In the genomic region with DNA sequence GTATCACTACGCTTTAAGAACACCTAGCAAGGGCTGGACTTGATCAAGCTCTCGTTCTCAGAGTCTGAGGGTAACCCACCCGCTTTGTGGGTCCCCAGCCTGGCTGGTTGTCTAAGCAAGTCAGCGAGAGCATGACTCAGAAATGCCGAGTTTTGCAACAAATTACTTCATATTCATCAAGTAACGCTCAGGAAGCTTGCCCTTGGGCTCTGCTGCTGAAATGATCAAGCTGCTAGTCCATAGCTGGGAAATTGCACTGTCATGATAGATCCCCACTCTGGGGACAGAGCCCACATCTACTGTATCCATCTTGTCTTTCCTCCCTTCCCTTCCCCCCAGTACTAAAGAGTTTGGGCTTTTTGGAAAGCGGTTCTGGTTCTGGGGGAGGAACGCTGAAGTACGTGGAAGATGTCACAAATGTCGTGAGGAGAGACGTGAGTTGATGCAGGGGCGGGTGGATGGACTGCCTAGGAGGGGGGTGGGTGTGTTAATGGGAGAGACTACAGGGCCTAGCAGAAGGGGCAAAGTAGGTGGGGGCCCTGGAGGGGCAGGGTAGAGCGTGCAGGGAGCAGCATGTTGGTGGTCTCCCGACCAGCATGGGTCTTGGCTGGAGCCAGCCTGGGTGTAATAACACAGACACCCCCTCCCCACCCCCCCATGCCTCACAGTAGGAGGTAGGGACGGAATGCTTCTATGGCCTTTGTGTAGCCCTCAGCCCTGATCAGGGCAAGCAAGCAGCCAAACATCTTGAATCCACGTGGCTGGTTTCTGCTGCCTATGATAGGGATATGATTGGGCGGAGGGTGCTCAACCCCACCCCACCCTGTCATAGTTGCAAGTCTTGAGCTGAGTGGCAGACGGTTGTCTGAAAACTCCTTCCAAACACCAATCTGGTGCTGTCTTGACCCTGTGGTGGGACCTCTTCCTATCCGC, we compare ENCODE assay signal across 10 mouse cellular contexts. TPM values are rescaled to one million over a fixed set of nuclear protein-coding genes. Genes with fewer than 3 reads are reported as not detected.
DNase-seq lines count a peak whose midpoint lies in the region; ATAC-seq and TF ChIP-seq lines count a peak whose summit lies in the region.
"Had no signal": no experiment of that assay in that cellular context is flagged by ENCODE, and none has a peak within 500 bp of the region (broad histone marks: within the 10 kb centered on the region; RNA-seq: fewer than 3 reads in every experiment).

No protein-coding gene starts in this region.

- intact Hi-C loops in gastrocnemius, adult 2 months (cut with DNase I) = no loop called here

- peaks cover 3% of the 10 kb centered on the region for H3K4me1 ChIP-seq in ES-Bruce4 (ENCODE audit: control insufficient read depth, insufficient read depth, low read length)
- H3K4me1 ChIP-seq in lung, postnatal 0 days (ENCODE audit: insufficient read depth, low read depth, low read length) = no peaks in the 10 kb centered on the region

- TF ChIP-seq EP300 in ES-Bruce4 (IDR thresholded peaks at IDR 0.05; ENCODE audit: insufficient read depth, low read depth, low read length) = no peak
- TF ChIP-seq EP300 in lung, postnatal 0 days (IDR thresholded peaks at IDR 0.05) = peak; percentile 91

- H3K27ac ChIP-seq in gastrocnemius, adult 2 months = no peak overlapping the region
- H3K27ac ChIP-seq in ES-Bruce4 (ENCODE audit: insufficient read depth, low read length) = no peak overlapping the region
- H3K27ac ChIP-seq in lung, postnatal 0 days (ENCODE audit: low read length) = peak overlapping the region; percentile 32; the same call in 1 of the 2 replicates

- 51% methylated on average over 19 of the region's 19 CpGs for WGBS in lung, postnatal 0 days

- H3K4me3 ChIP-seq in gastrocnemius, adult 2 months = no peak overlapping the region
- peak overlapping the region; percentile 4; the same call in 1 of the 2 replicates for H3K4me3 ChIP-seq in ES-Bruce4 (ENCODE audit: low read depth, low read length)
- H3K4me3 ChIP-seq in lung, postnatal 0 days (ENCODE audit: low read depth, low read length) = no peak overlapping the region

- peak; percentile 27 for DNase-seq in gastrocnemius, adult 2 months
- no peak for DNase-seq in gastrocnemius, adult 8-10 months (ENCODE audit: low spot score in 2 of 2)
- peak; percentile 71 for DNase-seq in fibroblast of lung, adult 2 months (ENCODE audit: low read depth)
- peak; percentile 92 for DNase-seq in lung, postnatal 0 days (ENCODE audit: low spot score)
- no peak for DNase-seq in right cerebral cortex, adult 18-20 months
- no peak for DNase-seq in layer of hippocampus, postnatal 25 days (ENCODE audit: extremely low spot score in 1 of 2, low spot score in 1 of 2)
- no peak for DNase-seq in left cerebral cortex, adult 9 months (ENCODE audit: low spot score in 2 of 2)

- no peak overlapping the region for H3K9ac ChIP-seq in ES-Bruce4 (ENCODE audit: low read depth, poor library complexity, severe bottlenecking)
- H3K9ac ChIP-seq in lung, postnatal 0 days (replicated peaks; ENCODE audit: low read depth) = no peak overlapping the region

- TF ChIP-seq POLR2A in ES-Bruce4 (IDR thresholded peaks at IDR 0.05; ENCODE audit: insufficient read depth, low read length) = no peak

- H3K9me3 ChIP-seq in ES-Bruce4 (replicated peaks; ENCODE audit: control insufficient read depth, insufficient read depth, low read length, poor library complexity, severe bottlenecking) = no peaks in the 10 kb centered on the region
- H3K9me3 ChIP-seq in lung, postnatal 0 days (ENCODE audit: low read length) = no peaks in the 10 kb centered on the region

- no peaks in the 10 kb centered on the region for H3K27me3 ChIP-seq in ES-Bruce4 (ENCODE audit: control insufficient read depth, insufficient read depth, low read length, poor library complexity, severe bottlenecking)
- H3K27me3 ChIP-seq in lung, postnatal 0 days (replicated peaks; ENCODE audit: insufficient read depth, low read length) = no peaks in the 10 kb centered on the region

- peaks cover 57% of the 10 kb centered on the region for H3K36me3 ChIP-seq in ES-Bruce4 (ENCODE audit: control insufficient read depth, insufficient read depth, low read length, poor library complexity, severe bottlenecking)
- H3K36me3 ChIP-seq in lung, postnatal 0 days (ENCODE audit: insufficient read depth, low read length) = no peaks in the 10 kb centered on the region

- no peak overlapping the region for H3K4me2 ChIP-seq in lung, postnatal 0 days (replicated peaks; ENCODE audit: low read depth, low read length)

- TF ChIP-seq CTCF in gastrocnemius, adult 2 months (IDR thresholded peaks at IDR 0.05) = no peak
- no peak for TF ChIP-seq CTCF in ES-Bruce4 (IDR thresholded peaks at IDR 0.05; ENCODE audit: low read depth, low read length)
- TF ChIP-seq CTCF in lung, postnatal 0 days (IDR thresholded peaks at IDR 0.05) = no peak

- peak; percentile 93 for ATAC-seq in lung, postnatal 0 days

RNA-seq across cellular contexts. Expression of a gene that starts 11.5 kb away (rescaled TPM):
- total RNA-seq in gastrocnemius, adult 2 months (2021) = not detected
- not detected for total RNA-seq in gastrocnemius, adult 8-10 months (2022)
- polyA plus RNA-seq in ES-Bruce4 (2011; ENCODE audit: insufficient read depth, insufficient read length, low read depth, missing spikeins) = 20.9 and 23.5 TPM in 2 replicates
- not detected in 2 replicates for polyA plus RNA-seq in lung, postnatal 0 days (2015; fragmentation: Nextera tagmentation; extraction: Ambion mirVana)
- total RNA-seq in layer of hippocampus, postnatal 25 days (2021) = under 1 TPM; 0.16 to 0.27 TPM
- polyA plus RNA-seq: C2C12 had no signal

RNA-seq across cellular contexts. Expression of a gene that starts 13.2 kb away (rescaled TPM):
- not detected for total RNA-seq in gastrocnemius, adult 2 months (2021)
- total RNA-seq in gastrocnemius, adult 8-10 months (2022) = not detected
- 175 and 179 TPM in 2 replicates for polyA plus RNA-seq in ES-Bruce4 (2011; ENCODE audit: insufficient read depth, insufficient read length, low read depth, missing spikeins)
- polyA plus RNA-seq in lung, postnatal 0 days (2015; fragmentation: Nextera tagmentation; extraction: Ambion mirVana) = 0.36 TPM in 1 of 2 replicates, not detected in the other
- under 1 TPM in 1 of 2 experiments, not detected in 1; 0.22 TPM for total RNA-seq in layer of hippocampus, postnatal 25 days (2021)
- total RNA-seq: layer of hippocampus, postnatal 10 days had no signal
- polyA plus RNA-seq: C2C12 had no signal

RNA-seq across cellular contexts. Expression of a gene that starts 14.2 kb away (rescaled TPM):
- total RNA-seq in gastrocnemius, adult 2 months (2021) = 1 to 10 TPM; 1.3 to 1.8 TPM
- 1 to 10 TPM; 1.0 to 1.6 (median 1.3) TPM for total RNA-seq in gastrocnemius, adult 8-10 months (2022)
- polyA plus RNA-seq in ES-Bruce4 (2011; ENCODE audit: insufficient read depth, insufficient read length, low read depth, missing spikeins) = 12.7 and 13.5 TPM in 2 replicates
- polyA plus RNA-seq in lung, postnatal 0 days (2015; fragmentation: Nextera tagmentation; extraction: Ambion mirVana) = 5.4 and 5.8 TPM in 2 replicates
- 1 to 10 TPM; 5.4 to 8.8 TPM for total RNA-seq in layer of hippocampus, postnatal 25 days (2021)

RNA-seq across cellular contexts. Expression of a gene that starts 45.0 kb away (rescaled TPM):
- 1 to 10 TPM; 6.0 to 6.5 TPM for total RNA-seq in gastrocnemius, adult 2 months (2021)
- 10 to 100 TPM in 1 of 4 experiments, 1 to 10 TPM in 3; 7.0 to 10.6 (median 7.2) TPM for total RNA-seq in gastrocnemius, adult 8-10 months (2022)
- polyA plus RNA-seq in ES-Bruce4 (2011; ENCODE audit: insufficient read depth, insufficient read length, low read depth, missing spikeins) = 100 and 102 TPM in 2 replicates
- 35.6 and 40.0 TPM in 2 replicates for polyA plus RNA-seq in lung, postnatal 0 days (2015; fragmentation: Nextera tagmentation; extraction: Ambion mirVana)
- total RNA-seq in layer of hippocampus, postnatal 25 days (2021) = 100 to 1,000 TPM; 205 to 206 TPM

Comparison
In these comparisons a context has a peak if more than half of its experiments do, and no peak if none do; other contexts are left out.
1. DNase-seq: peak in gastrocnemius, adult 2 months (single experiment), fibroblast of lung, adult 2 months (single experiment) and lung, postnatal 0 days (single experiment); none in gastrocnemius, adult 8-10 months (0 of 2), right cerebral cortex, adult 18-20 months (single experiment), layer of hippocampus, postnatal 25 days (0 of 2) and left cerebral cortex, adult 9 months (0 of 2).